Mouse (Mus musculus): Measurements from ENCODE around the gene Schip1.

Gene Schip1

GRCm38 (mm10) chr3:68564978-68565674, 500.5 kb downstream of the Schip1 start:
- no peak for DNase-seq

- DNase-seq, result no peak
Observed at GRCm38 (mm10) chr3:68565675-68566055, 501.1 kb downstream of the Schip1 start.

- DNase-seq, result no peak
Observed at GRCm38 (mm10) chr3:68567581-68567980, 503.0 kb downstream of the Schip1 start.

GRCm38 (mm10) chr3:68568149-68568548, 503.5 kb downstream of the Schip1 start:
- no peak for DNase-seq

GRCm38 (mm10) chr3:68568716-68569115, 504.1 kb downstream of the Schip1 start:
- DNase-seq, result no peak

GRCm38 (mm10) chr3:68570319-68570718, 505.7 kb downstream of the Schip1 start:
- DNase-seq, result no peak

GRCm38 (mm10) chr3:68572249-68573225, 507.9 kb downstream of the Schip1 start:
- peak; percentile 93 for DNase-seq

- DNase-seq, result no peak
Observed at GRCm38 (mm10) chr3:68573226-68573624, 508.6 kb downstream of the Schip1 start.

GRCm38 (mm10) chr3:68574097-68574496, 509.5 kb downstream of the Schip1 start:
- DNase-seq, result no peak

- no peak for DNase-seq
Observed at GRCm38 (mm10) chr3:68574565-68574964, 510.0 kb downstream of the Schip1 start.

GRCm38 (mm10) chr3:68575636-68576340, 511.2 kb downstream of the Schip1 start:
- DNase-seq, result no peak

- DNase-seq, result peak; percentile 94
Observed at GRCm38 (mm10) chr3:68576431-68576830, 511.8 kb downstream of the Schip1 start.

- DNase-seq, result no peak
Observed at GRCm38 (mm10) chr3:68576948-68577347, 512.3 kb downstream of the Schip1 start.

- DNase-seq, result no peak
Observed at GRCm38 (mm10) chr3:68581591-68581990, 517.0 kb downstream of the Schip1 start.

- DNase-seq, result no peak
Observed at GRCm38 (mm10) chr3:68582103-68582740, 517.6 kb downstream of the Schip1 start.

GRCm38 (mm10) chr3:68583031-68583693, 518.6 kb downstream of the Schip1 start:
- no peak for DNase-seq

- no peak for DNase-seq
Observed at GRCm38 (mm10) chr3:68583771-68584511, 519.3 kb downstream of the Schip1 start.

- DNase-seq, result no peak
Observed at GRCm38 (mm10) chr3:68585213-68585612, 520.6 kb downstream of the Schip1 start.

GRCm38 (mm10) chr3:68586646-68587064, 522.1 kb downstream of the Schip1 start:
- no peak for DNase-seq

- no peak for DNase-seq
Observed at GRCm38 (mm10) chr3:68587567-68588245, 523.1 kb downstream of the Schip1 start.
